In the genomic region with DNA sequence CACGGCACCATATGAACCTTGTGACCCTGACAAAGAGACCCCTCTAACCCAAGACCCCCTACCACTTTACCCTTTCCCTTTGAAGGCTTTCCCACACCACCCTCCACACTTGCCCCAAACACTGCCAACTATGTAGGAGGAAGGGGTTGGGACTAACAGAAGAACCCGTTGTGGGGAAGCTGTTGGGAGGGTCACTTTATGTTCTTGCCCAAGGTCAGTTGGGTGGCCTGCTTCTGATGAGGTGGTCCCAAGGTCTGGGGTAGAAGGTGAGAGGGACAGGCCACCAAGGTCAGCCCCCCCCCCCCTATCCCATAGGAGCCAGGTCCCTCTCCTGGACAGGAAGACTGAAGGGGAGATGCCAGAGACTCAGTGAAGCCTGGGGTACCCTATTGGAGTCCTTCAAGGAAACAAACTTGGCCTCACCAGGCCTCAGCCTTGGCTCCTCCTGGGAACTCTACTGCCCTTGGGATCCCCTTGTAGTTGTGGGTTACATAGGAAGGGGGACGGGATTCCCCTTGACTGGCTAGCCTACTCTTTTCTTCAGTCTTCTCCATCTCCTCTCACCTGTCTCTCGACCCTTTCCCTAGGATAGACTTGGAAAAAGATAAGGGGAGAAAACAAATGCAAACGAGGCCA, we compare ENCODE assay signal across 15 mouse cellular contexts. TPM values are rescaled to one million over a fixed set of nuclear protein-coding genes. Genes with fewer than 3 reads are reported as not detected.
DNase-seq lines count a peak whose midpoint lies in the region; ATAC-seq and TF ChIP-seq lines count a peak whose summit lies in the region.
"Had no signal": no experiment of that assay in that cellular context is flagged by ENCODE, and none has a peak within 500 bp of the region (broad histone marks: within the 10 kb centered on the region; RNA-seq: fewer than 3 reads in every experiment).

No protein-coding gene starts in this region.

- no peak for ATAC-seq in intestine, embryonic 14.5 days (replicated peaks; ENCODE audit: low FRiP score, low TSS enrichment, low read depth)
- ATAC-seq in intestine, postnatal 0 days: no peak
- ATAC-seq in hindbrain, embryonic 11.5 days (ENCODE audit: low FRiP score): no peak
- no peak for ATAC-seq in midbrain, embryonic 15.5 days (replicated peaks)
- no peak for ATAC-seq in inflammation-experienced regulatory T-cells, adult 6 months
- ATAC-seq: forebrain, embryonic 13.5 days had no signal

- H3K4me2 ChIP-seq in intestine, embryonic 14.5 days (ENCODE audit: low read length): no peak overlapping the region
- no peak overlapping the region for H3K4me2 ChIP-seq in intestine, postnatal 0 days (replicated peaks; ENCODE audit: low read depth)
- peak overlapping the region; percentile 9 for H3K4me2 ChIP-seq in hindbrain, embryonic 11.5 days (replicated peaks; ENCODE audit: low read depth, low read length)
- H3K4me2 ChIP-seq in midbrain, embryonic 15.5 days: peak overlapping the region; percentile 85
- H3K4me2 ChIP-seq: forebrain, embryonic 13.5 days; lung, embryonic 14.5 days had no signal

- no peak overlapping the region for H3K9ac ChIP-seq in intestine, embryonic 14.5 days (ENCODE audit: low read length)
- no peak overlapping the region for H3K9ac ChIP-seq in intestine, postnatal 0 days (ENCODE audit: low read depth, low read length)
- H3K9ac ChIP-seq in hindbrain, embryonic 11.5 days (ENCODE audit: low read depth, low read length): peak overlapping the region; percentile 75; the same call in 1 of the 2 replicates
- peak overlapping the region; percentile 75 for H3K9ac ChIP-seq in midbrain, embryonic 15.5 days
- H3K9ac ChIP-seq: forebrain, embryonic 13.5 days; lung, embryonic 14.5 days; stomach, embryonic 15.5 days had no signal

- H3K36me3 ChIP-seq in intestine, embryonic 14.5 days (ENCODE audit: control insufficient read depth, insufficient read depth, low read length): no peaks in the 10 kb centered on the region
- H3K36me3 ChIP-seq in intestine, postnatal 0 days (ENCODE audit: control insufficient read depth, insufficient read depth): no peaks in the 10 kb centered on the region
- no peaks in the 10 kb centered on the region for H3K36me3 ChIP-seq in hindbrain, embryonic 11.5 days (ENCODE audit: control insufficient read depth, insufficient read depth, low read length)
- no peaks in the 10 kb centered on the region for H3K36me3 ChIP-seq in midbrain, embryonic 15.5 days (replicated peaks)
- H3K36me3 ChIP-seq: stomach, embryonic 15.5 days had no signal

- 5% methylated on average over 5 of the region's 5 CpGs for WGBS in intestine, embryonic 14.5 days
- WGBS in intestine, postnatal 0 days: 12% methylated on average over 5 of the region's 5 CpGs
- 1% methylated on average over 5 of the region's 5 CpGs for WGBS in hindbrain, embryonic 11.5 days
- WGBS in midbrain, embryonic 15.5 days: 8% methylated on average over 5 of the region's 5 CpGs

- TF ChIP-seq CTCF in intestine, postnatal 0 days (IDR thresholded peaks at IDR 0.05; ENCODE audit: low read depth): no peak

- DNase-seq in intestine, embryonic 14.5 days (ENCODE audit: low spot score): peak; percentile 62
- no peak for DNase-seq in hindbrain, embryonic 11.5 days (ENCODE audit: low spot score)
- DNase-seq in induced T-regulatory cell, adult 2 months (ENCODE audit: low read depth): peak; percentile 5
- DNase-seq in right cerebral cortex, postnatal 25 days: no peak
- DNase-seq: gastrocnemius, postnatal 10 days; heart, postnatal 14 days; kidney, adult 8-10 months; lung, embryonic 14.5 days; right cerebral cortex, adult 18-20 months had no signal

- no peak overlapping the region for H3K4me3 ChIP-seq in intestine, embryonic 14.5 days (ENCODE audit: low read depth, low read length)
- no peak overlapping the region; the same call in 1 of the 2 replicates for H3K4me3 ChIP-seq in intestine, postnatal 0 days (ENCODE audit: low read depth, low read length)
- peak overlapping the region; percentile 43 for H3K4me3 ChIP-seq in hindbrain, embryonic 11.5 days (ENCODE audit: low read depth, low read length)
- peak overlapping the region; percentile 57 for H3K4me3 ChIP-seq in midbrain, embryonic 15.5 days
- H3K4me3 ChIP-seq: stomach, embryonic 15.5 days had no signal

- H3K4me1 ChIP-seq in intestine, embryonic 14.5 days (replicated peaks; ENCODE audit: control insufficient read depth, insufficient read depth, low read length): 0 out of 2 replicates have a peak, but pooled peaks cover 10% of the 10 kb centered on the region
- H3K4me1 ChIP-seq in intestine, postnatal 0 days (replicated peaks; ENCODE audit: control insufficient read depth, insufficient read depth, low read length): no peaks in the 10 kb centered on the region; the same call in 1 of the 2 replicates
- peaks cover 10% of the 10 kb centered on the region for H3K4me1 ChIP-seq in hindbrain, embryonic 11.5 days (replicated peaks; ENCODE audit: control insufficient read depth, insufficient read depth, low read length)
- H3K4me1 ChIP-seq in midbrain, embryonic 15.5 days: peaks cover 28% of the 10 kb centered on the region

- peaks cover 97% of the 10 kb centered on the region for H3K27me3 ChIP-seq in intestine, embryonic 14.5 days (replicated peaks; ENCODE audit: control insufficient read depth, insufficient read depth, low read length)
- H3K27me3 ChIP-seq in intestine, postnatal 0 days (replicated peaks; ENCODE audit: control insufficient read depth, insufficient read depth, low read length): peaks cover 96% of the 10 kb centered on the region
- peaks cover 82% of the 10 kb centered on the region for H3K27me3 ChIP-seq in hindbrain, embryonic 11.5 days (ENCODE audit: control insufficient read depth, insufficient read depth, low read length)
- peaks cover 28% of the 10 kb centered on the region for H3K27me3 ChIP-seq in midbrain, embryonic 15.5 days (replicated peaks)

- no peaks in the 10 kb centered on the region for H3K9me3 ChIP-seq in intestine, embryonic 14.5 days (ENCODE audit: control insufficient read depth, low read length)
- no peaks in the 10 kb centered on the region for H3K9me3 ChIP-seq in intestine, postnatal 0 days (ENCODE audit: control insufficient read depth)
- H3K9me3 ChIP-seq in hindbrain, embryonic 11.5 days (ENCODE audit: control insufficient read depth, low read length): no peaks in the 10 kb centered on the region
- H3K9me3 ChIP-seq in midbrain, embryonic 15.5 days: no peaks in the 10 kb centered on the region
- H3K9me3 ChIP-seq: forebrain, embryonic 13.5 days; stomach, embryonic 15.5 days had no signal

- no peak overlapping the region for H3K27ac ChIP-seq in intestine, embryonic 14.5 days (ENCODE audit: low read depth)
- no peak overlapping the region for H3K27ac ChIP-seq in intestine, postnatal 0 days (ENCODE audit: low read depth, low read length)
- H3K27ac ChIP-seq in hindbrain, embryonic 11.5 days (ENCODE audit: low read depth, low read length): no peak overlapping the region
- H3K27ac ChIP-seq in midbrain, embryonic 15.5 days: 0 out of 2 replicates have a peak overlapping the region, but pooled peaks have one; percentile 89
- H3K27ac ChIP-seq: forebrain, embryonic 13.5 days; stomach, embryonic 15.5 days had no signal

RNA-seq across cellular contexts. Expression of gene En2, which starts 3.8 kb away (rescaled TPM):
- not detected in 2 replicates for polyA plus RNA-seq in intestine, embryonic 14.5 days (2014; fragmentation: Nextera tagmentation; extraction: Ambion mirVana)
- not detected in 2 replicates for polyA plus RNA-seq in intestine, postnatal 0 days (2015; fragmentation: Nextera tagmentation; extraction: Ambion mirVana)
- polyA plus RNA-seq in hindbrain, embryonic 11.5 days (2014; fragmentation: Nextera tagmentation; extraction: Ambion mirVana): 1.1 and 1.2 TPM in 2 replicates
- polyA plus RNA-seq in midbrain, embryonic 15.5 days (2015; fragmentation: Nextera tagmentation; extraction: Ambion mirVana): 0.93 and 1.5 TPM in 2 replicates
- not detected for polyA plus RNA-seq in inflammation-experienced regulatory T-cells, adult 6 months (2017; shearing (Covaris generic))
- polyA plus RNA-seq: lung, embryonic 14.5 days; stomach, embryonic 15.5 days; thymus, postnatal 0 days had no signal

Comparison
In these comparisons a context has a peak if more than half of its experiments do, and no peak if none do; other contexts are left out.
1. DNase-seq: peak in intestine, embryonic 14.5 days (single experiment) and induced T-regulatory cell, adult 2 months (single experiment); none in hindbrain, embryonic 11.5 days (single experiment) and right cerebral cortex, postnatal 25 days (single experiment).
2. H3K4me2 ChIP-seq: peak in hindbrain, embryonic 11.5 days (single experiment) and midbrain, embryonic 15.5 days (single experiment); none in intestine, embryonic 14.5 days (single experiment) and intestine, postnatal 0 days (single experiment).
3. H3K4me3 ChIP-seq: peak in hindbrain, embryonic 11.5 days (single experiment) and midbrain, embryonic 15.5 days (single experiment); none in intestine, embryonic 14.5 days (single experiment) and intestine, postnatal 0 days (single experiment).
4. H3K9ac ChIP-seq: peak in hindbrain, embryonic 11.5 days (single experiment) and midbrain, embryonic 15.5 days (single experiment); none in intestine, embryonic 14.5 days (single experiment) and intestine, postnatal 0 days (single experiment).